Mouse (Mus musculus): ENCODE results near the gene Zbtb2. TPM values are rescaled to one million over a fixed set of nuclear protein-coding genes. Genes with fewer than 3 reads are reported as not detected.
A peak's percentile ranks its signal among the peaks of the same experiment; 100 is the strongest.
"Not testable (repeated sequence)": the region's sequence is repeated elsewhere in the genome, so short reads cannot be mapped to it uniquely, and the experiment has no call there.

Gene Zbtb2
- 1 to 10 TPM; 6.6 to 7.7 TPM for total RNA-seq (2021)
- long read RNA-seq, experiment 1, transcript Zbtb2-202 (3 exons, 3,226 nt) = major isoform, 6 of 9 reads
- long read RNA-seq, experiment 1, partial matches to known transcripts = 0 of 9 reads
- long read RNA-seq, experiment 1, other reads (novel, unspliced or antisense) = 0 of 9 reads
- long read RNA-seq, experiment 2, full-length matches to known transcripts = 11 of 11 reads
- long read RNA-seq, experiment 2, partial matches to known transcripts = 0 of 11 reads
- long read RNA-seq, experiment 2, other reads (novel, unspliced or antisense) = 0 of 11 reads

- intact Hi-C loops (cut with DNase I) = no loop called here
- DNase-seq = peak; percentile 68 to 71
These were observed at the start of gene Zbtb2 for GRCm38 (mm10) chr10:4387701-4388383. Gene Zbtb2 (minus strand): TSS chr10:4388108.

DNA sequence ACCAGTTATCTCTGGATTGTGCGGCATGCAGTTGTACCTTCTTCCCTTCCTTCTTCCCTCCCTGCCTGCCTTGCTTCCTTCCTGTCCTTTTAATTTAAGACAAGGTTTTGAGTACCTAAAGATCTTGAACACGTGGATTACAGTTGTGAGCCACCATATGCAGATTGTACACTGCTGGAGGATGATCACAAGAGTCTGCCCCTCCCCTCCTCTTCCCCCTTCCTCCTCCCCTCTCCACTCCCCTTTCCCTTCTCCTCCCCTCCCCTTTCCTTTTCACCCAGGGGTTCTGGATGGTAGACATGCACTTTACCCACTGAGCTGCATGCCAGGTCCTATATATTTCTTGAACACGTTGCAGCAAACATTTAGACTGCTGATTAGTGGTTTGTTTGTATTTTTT lies 47.5 kb upstream of the Zbtb2 start:
- DNase-seq = no peak
- intact Hi-C loops (cut with DNase I) = loop anchor here (10.0 kb wide), 1 partner anchor 729 kb away; no protein-coding TSS in a partner anchor

DNA sequence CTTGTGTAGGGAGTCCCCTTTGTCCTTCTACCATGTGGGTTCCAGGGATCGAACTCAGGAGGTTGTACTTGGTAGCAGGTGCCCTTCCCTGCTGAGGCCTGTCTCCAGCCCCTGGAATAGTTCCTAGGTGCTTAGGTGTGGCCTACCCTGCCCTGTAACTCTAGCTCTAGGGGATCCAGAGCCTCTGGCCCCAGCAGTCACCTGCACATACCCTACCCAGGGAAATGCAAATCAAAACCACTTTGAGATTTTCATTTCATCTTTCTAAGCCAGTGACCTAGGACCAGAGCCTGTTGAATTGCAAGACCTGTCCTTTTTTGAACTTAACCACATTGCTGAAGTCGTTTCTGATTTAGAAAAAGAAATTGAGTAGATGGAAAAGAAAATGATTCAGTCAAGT lies 46.0 kb upstream of the Zbtb2 start:
- intact Hi-C loops (cut with DNase I) = loop anchor here (10.0 kb wide), 1 partner anchor 731 kb away; no protein-coding TSS in a partner anchor
- not testable (repeated sequence) for DNase-seq

DNA sequence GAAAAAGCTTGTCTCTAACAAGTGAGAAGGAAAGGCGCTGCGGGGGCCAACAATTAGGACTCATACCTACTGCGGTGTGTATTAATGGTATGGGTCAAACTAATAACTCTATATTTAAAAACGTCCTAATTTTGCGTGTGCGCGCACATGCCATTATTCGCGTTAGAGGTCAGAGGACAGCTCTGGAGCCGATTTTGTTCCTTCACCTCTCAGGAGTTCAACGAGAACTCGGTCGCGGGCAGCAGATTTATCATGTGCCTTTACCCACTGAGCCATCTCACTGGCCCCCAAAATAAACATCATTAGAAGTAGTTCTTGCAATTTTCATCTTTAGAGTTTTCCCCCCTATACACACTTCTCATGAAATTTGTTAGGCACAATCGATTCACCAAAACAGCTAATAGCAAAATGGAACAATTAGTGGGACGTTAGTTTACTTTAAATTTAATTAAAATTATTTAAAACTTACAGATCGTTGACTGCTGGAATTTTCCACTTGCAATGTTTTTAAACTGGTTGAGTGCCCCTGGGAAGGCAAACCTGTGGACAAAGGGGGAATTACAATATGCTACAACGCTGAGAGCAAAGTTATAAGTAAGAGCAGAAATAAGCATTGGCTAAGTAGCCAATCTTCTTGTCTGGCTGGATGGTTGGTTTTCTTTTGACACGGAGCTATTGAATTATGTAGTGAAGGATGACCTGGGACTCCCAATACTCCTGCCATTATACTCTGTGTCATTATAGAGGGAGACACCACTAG lies 45.3 kb upstream of the Zbtb2 start:
- no peak for DNase-seq
- intact Hi-C loops (cut with DNase I) = loop anchor here (10.0 kb wide), 1 partner anchor 732 kb away; no protein-coding TSS in a partner anchor

- intact Hi-C loops (cut with DNase I) = loop anchor here (10.0 kb wide), 1 partner anchor 732 kb away; no protein-coding TSS in a partner anchor
- DNase-seq = peak; percentile 96 to 97
These were observed 44.4 kb upstream of the Zbtb2 start, which contains the start of the genes Rmnd1 and Armt1 for GRCm38 (mm10) chr10:4432123-4432931. Gene Rmnd1 (minus strand): TSS chr10:4432388. Gene Armt1 (plus strand): TSS chr10:4432467.

GRCm38 (mm10) chr10:4431746-4432122 lies 43.8 kb upstream of the Zbtb2 start:
- intact Hi-C loops (cut with DNase I) = loop anchor here (10.0 kb wide), 1 partner anchor 733 kb away; no protein-coding TSS in a partner anchor
- no peak for DNase-seq

GRCm38 (mm10) chr10:4430826-4431225 lies 42.9 kb upstream of the Zbtb2 start:
- intact Hi-C loops (cut with DNase I) = loop anchor here (10.0 kb wide), 1 partner anchor 734 kb away; no protein-coding TSS in a partner anchor
- peak; percentile 19 for DNase-seq

DNA sequence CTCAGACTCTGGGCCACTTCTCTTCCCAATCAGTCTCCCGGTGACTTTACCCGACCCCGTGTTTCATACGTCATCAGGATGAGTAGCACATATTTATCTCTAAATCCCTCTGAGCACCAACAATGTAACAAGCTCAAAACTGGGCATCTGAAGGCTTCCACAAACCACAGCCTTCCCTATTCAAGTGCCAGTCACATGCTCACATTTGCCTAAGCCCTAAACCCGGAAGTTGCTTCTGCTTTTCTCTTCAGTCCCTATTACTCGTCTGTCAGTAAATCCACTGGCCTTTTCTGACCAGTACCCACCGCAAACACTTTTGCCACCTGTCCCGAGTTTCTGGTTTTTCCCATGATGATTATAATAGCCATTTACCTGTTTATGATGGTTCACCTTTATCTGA lies 42.5 kb upstream of the Zbtb2 start:
- intact Hi-C loops (cut with DNase I) = loop anchor here (10.0 kb wide), 1 partner anchor 734 kb away; no protein-coding TSS in a partner anchor
- no peak for DNase-seq

DNA sequence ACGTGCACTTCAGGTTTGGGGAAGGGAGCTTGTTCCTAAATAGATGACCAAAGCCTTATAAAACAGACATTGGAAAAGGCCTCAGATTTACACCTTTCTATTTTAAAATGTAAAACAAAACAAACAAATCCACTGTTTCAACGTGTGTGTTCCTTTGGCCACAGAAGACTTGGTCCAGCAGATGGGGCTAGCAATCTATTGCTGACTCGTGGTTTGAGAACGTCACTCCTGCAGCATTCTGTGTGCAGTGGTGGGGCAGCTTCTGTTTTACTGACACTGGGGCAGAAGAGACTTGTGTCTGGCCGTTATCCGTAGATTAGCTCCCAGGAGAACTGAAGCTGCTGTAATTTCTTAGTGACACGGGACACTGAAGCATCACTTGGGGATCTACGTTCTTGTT lies 37.3 kb upstream of the Zbtb2 start:
- peak in 1 of 2 experiments; percentile 34 for DNase-seq
- intact Hi-C loops (cut with DNase I) = no loop called here

DNA sequence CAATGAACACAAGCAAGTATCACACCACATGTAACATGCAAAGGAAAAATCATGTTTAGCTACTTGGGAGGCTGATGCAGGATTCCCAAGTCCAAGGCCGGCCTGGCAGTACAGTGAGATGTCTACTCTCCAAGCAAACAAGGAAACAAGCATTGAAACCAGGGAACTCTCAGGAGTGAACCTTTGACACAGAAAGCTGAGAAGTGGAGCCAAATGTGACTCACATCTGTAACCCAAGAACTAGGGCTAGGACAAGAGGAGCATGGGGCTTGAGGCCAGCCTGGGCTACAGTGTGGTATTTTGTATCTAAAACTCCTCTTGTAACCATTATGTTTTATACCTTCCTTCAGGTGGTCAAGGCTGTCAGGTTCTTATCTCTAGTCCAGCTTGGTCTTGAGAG lies 19.3 kb upstream of the Zbtb2 start:
- no peak for DNase-seq
- intact Hi-C loops (cut with DNase I) = loop anchor here (5.0 kb wide), 1 partner anchor 750 kb away; no protein-coding TSS in a partner anchor

DNA sequence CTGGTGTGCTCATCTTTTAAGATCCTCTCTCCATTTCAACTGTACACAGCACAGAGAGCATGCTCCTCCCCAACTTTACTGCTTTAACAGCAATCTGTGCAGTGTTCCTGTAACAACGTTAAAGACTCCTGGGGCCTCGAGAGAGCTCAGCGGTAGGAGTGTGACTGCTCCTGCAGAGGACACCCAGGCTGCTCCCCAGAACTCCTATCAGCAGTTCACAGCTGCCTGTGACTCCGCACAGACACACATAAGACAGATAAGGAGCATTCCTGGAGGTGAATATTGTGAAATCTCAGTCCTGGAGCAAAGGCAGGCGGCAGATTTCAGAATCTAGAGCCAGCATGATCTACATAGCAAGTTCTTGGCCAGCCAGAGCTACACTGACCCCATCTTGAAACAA lies 17.6 kb upstream of the Zbtb2 start:
- intact Hi-C loops (cut with DNase I) = loop anchor here (5.0 kb wide), 1 partner anchor 752 kb away; no protein-coding TSS in a partner anchor
- no peak for DNase-seq

GRCm38 (mm10) chr10:4404895-4405491 lies 17.1 kb upstream of the Zbtb2 start:
- intact Hi-C loops (cut with DNase I) = loop anchor here (5.0 kb wide), 1 partner anchor 752 kb away; no protein-coding TSS in a partner anchor
- peak; percentile 34 to 64 for DNase-seq

GRCm38 (mm10) chr10:4398058-4398457 lies 10.2 kb upstream of the Zbtb2 start:
- no peak for DNase-seq
- intact Hi-C loops (cut with DNase I) = no loop called here

DNA sequence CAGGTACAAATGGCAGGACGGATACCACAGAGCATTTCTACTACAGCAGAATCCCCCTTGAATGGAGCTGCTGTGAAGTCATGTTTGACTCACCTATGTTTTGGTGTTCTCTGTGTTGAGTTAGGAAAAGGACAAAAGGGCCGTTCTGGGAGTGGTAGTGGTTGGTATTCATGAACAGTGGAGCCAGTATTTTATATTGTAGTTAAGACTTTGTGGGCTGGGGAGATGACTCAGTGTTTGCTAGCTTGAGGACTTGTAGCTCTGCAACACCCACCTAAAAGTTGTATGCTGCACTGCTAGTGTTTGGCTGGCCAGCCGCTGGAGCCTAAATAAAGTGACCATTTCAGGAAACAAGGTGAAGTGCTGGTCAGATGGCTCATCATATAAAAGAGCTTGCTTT lies 7.4 kb upstream of the Zbtb2 start:
- intact Hi-C loops (cut with DNase I) = no loop called here

GRCm38 (mm10) chr10:4391851-4392250 lies 3.9 kb upstream of the Zbtb2 start:
- intact Hi-C loops (cut with DNase I) = no loop called here
- DNase-seq = peak; percentile 37 to 48

More for the DNA sequence above, 7.4 kb upstream of the Zbtb2 start:
- no peak for DNase-seq

DNA sequence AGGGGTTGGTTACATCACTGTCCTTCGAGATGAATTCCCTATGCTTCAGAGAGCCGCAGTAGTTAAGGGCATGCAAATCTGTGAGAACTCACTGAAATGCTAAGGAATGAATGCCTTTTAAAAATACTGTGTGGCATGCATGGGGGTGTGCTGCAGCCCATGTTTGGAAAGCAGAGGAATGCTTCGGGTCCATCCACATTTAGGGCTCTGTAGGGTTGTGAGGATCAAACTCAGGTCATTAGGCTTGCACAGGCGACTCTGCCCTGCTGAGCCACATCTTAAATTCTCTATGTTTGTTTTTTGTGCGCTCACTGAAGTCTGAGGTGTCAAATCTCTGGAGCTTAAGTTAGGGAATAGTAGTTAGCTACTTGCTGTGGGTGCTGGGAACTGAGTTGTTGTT lies 3.2 kb upstream of the Zbtb2 start:
- intact Hi-C loops (cut with DNase I) = no loop called here
- no peak for DNase-seq

GRCm38 (mm10) chr10:4390550-4390949 lies 2.6 kb upstream of the Zbtb2 start:
- intact Hi-C loops (cut with DNase I) = no loop called here
- DNase-seq = no peak

- intact Hi-C loops (cut with DNase I) = no loop called here
These were observed 1.7 kb upstream of the Zbtb2 start for GRCm38 (mm10) chr10:4389461-4390112.

GRCm38 (mm10) chr10:4389036-4389435 lies 1.1 kb upstream of the Zbtb2 start:
- intact Hi-C loops (cut with DNase I) = no loop called here
- DNase-seq = no peak

More at GRCm38 (mm10) chr10:4389461-4390112, 1.7 kb upstream of the Zbtb2 start:
- DNase-seq = no peak

Data from heart, postnatal 14 days (tissue).